Mouse (Mus musculus): ENCODE measurements around the gene Zfp574. TPM values are rescaled to one million over a fixed set of nuclear protein-coding genes. Genes with fewer than 3 reads are reported as not detected.
A peak's percentile ranks its signal among the peaks of the same experiment; 100 is the strongest.

The Zfp574 gene
- polyA plus RNA-seq, 1 experiment from 2014 or later: 15.7 TPM

DNA sequence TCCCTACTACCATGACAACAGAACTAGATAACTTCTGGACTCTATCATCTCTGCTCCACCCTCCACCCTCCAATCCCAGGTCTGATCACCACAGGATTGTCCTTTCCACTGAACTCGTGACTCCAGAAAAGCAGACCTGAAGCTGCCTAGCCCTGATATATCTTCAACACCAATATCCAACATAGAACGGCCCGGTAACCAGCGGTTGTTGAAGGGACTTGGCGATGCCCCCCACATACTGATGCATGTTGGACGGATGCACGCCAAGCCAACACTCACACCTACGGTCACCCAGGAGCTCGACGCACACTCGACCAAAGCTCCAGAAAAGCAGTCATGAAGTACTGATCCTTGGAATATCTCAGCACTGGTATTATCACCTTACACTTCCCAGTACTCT lies 58.9 kb downstream of the Zfp574 start:
- no peak overlapping the region for H3K9ac ChIP-seq (ENCODE audit: low read depth, low read length)
- 80% methylated on average over 11 of the region's 11 CpGs for WGBS (ENCODE audit: insufficient replicate concordance)
- ATAC-seq (replicated peaks; ENCODE audit: insufficient number of reproducible peaks, low FRiP score, low TSS enrichment): no peak

DNA sequence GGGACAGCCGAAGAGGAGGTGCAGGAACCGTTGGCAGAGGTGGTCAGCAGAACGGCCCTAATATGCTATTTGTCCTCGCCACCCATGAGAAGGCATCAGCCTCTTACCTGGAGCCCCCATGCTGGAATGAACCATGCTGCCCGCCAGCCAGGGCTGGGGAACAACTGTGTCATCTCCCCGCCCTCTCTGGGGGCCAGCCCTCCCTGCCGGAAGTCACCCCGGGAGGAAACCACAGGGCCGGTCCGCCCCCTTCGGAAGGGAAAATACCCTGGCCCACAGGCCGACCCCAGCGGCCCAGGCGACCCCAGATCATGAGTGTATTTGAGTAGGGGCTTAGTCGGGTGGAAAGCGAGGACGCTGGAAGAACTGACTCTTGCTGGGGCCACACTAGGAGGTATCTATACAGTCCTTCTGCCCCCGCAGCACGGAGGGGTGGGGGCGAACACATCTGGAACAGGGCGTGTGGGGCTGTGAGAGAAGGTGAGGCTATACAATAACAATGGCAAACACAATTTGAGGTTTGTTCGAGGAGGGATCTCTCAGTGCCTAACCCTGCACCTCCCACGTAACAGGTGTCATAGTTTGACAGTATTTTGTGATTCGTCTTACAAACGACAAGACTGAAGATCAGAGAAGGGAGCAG lies 60.1 kb downstream of the Zfp574 start:
- H3K27me3 ChIP-seq (ENCODE audit: control insufficient read depth, insufficient read depth, low read length): peaks cover 66% of the 10 kb centered on the region
- no peak for ATAC-seq (replicated peaks; ENCODE audit: insufficient number of reproducible peaks, low FRiP score, low TSS enrichment)
- no peak overlapping the region for H3K27ac ChIP-seq (ENCODE audit: low read depth, low read length)
- H3K4me3 ChIP-seq (ENCODE audit: low read depth, low read length): peak overlapping the region; percentile 25; the same call in 1 of the 2 replicates
- 8% methylated on average over 25 of the region's 25 CpGs for WGBS (ENCODE audit: insufficient replicate concordance)
- no peak overlapping the region for H3K9ac ChIP-seq (ENCODE audit: low read depth, low read length)
- peaks cover 3% of the 10 kb centered on the region; the same call in 1 of the 2 replicates for H3K9me3 ChIP-seq (replicated peaks; ENCODE audit: control insufficient read depth, low read length)
- H3K36me3 ChIP-seq (ENCODE audit: control insufficient read depth, insufficient read depth, low read length): no peaks in the 10 kb centered on the region
- H3K4me2 ChIP-seq: peak overlapping the region; percentile 47
- peaks cover 4% of the 10 kb centered on the region; the same call in 1 of the 2 replicates for H3K4me1 ChIP-seq (ENCODE audit: control insufficient read depth, insufficient read depth, low read length)

More for the DNA sequence above, 58.9 kb downstream of the Zfp574 start:
- peaks cover 4% of the 10 kb centered on the region; the same call in 1 of the 2 replicates for H3K4me1 ChIP-seq (ENCODE audit: control insufficient read depth, insufficient read depth, low read length)
- H3K4me2 ChIP-seq: no peak overlapping the region
- H3K27me3 ChIP-seq (ENCODE audit: control insufficient read depth, insufficient read depth, low read length): peaks cover 64% of the 10 kb centered on the region
- no peak overlapping the region for H3K4me3 ChIP-seq (ENCODE audit: low read depth, low read length)
- H3K36me3 ChIP-seq (ENCODE audit: control insufficient read depth, insufficient read depth, low read length): no peaks in the 10 kb centered on the region
- H3K27ac ChIP-seq (ENCODE audit: low read depth, low read length): no peak overlapping the region
- peaks cover 3% of the 10 kb centered on the region; the same call in 1 of the 2 replicates for H3K9me3 ChIP-seq (replicated peaks; ENCODE audit: control insufficient read depth, low read length)

Small RNA genes within 50 kb of the gene (microRNA-seq; reads per million reads assigned to microRNA genes)
- not detected for gene Mir6537 (ENCODE audit: borderline number of aligned reads)

Other genes with a start within 250 kb of the Zfp574 start
- gene Gm9844, start 210.4 kb upstream of the Zfp574 start, polyA plus RNA-seq (2014; fragmentation: Nextera tagmentation; extraction: Ambion mirVana): 12.4 and 14.5 TPM in 2 replicates
- gene Lypd4, start 202.6 kb upstream of the Zfp574 start, polyA plus RNA-seq (2014; fragmentation: Nextera tagmentation; extraction: Ambion mirVana): not detected in 2 replicates
- gene Dmrtc2, start 202.5 kb upstream of the Zfp574 start, polyA plus RNA-seq (2014; fragmentation: Nextera tagmentation; extraction: Ambion mirVana): not detected in 2 replicates
- 1,535 and 1,579 TPM in 2 replicates for gene Rps19, start 188.2 kb upstream of the Zfp574 start, polyA plus RNA-seq (2014; fragmentation: Nextera tagmentation; extraction: Ambion mirVana)
- 0.14 and 0.30 TPM in 2 replicates for gene Cd79a, start 175.2 kb upstream of the Zfp574 start, polyA plus RNA-seq (2014; fragmentation: Nextera tagmentation; extraction: Ambion mirVana)
- gene Arhgef1, start 169.7 kb upstream of the Zfp574 start, polyA plus RNA-seq (2014; fragmentation: Nextera tagmentation; extraction: Ambion mirVana): 59.2 and 63.3 TPM in 2 replicates
- gene Gm4881, start 128.1 kb upstream of the Zfp574 start, polyA plus RNA-seq (2014; fragmentation: Nextera tagmentation; extraction: Ambion mirVana): not detected in 2 replicates
- gene Rabac1, start 99.8 kb upstream of the Zfp574 start, polyA plus RNA-seq (2014; fragmentation: Nextera tagmentation; extraction: Ambion mirVana): 157 and 163 TPM in 2 replicates
- 2.3 and 4.1 TPM in 2 replicates for gene Atp1a3, start 66.6 kb upstream of the Zfp574 start, polyA plus RNA-seq (2014; fragmentation: Nextera tagmentation; extraction: Ambion mirVana)
- gene Grik5, start 221 bp upstream of the Zfp574 start, polyA plus RNA-seq (2014; fragmentation: Nextera tagmentation; extraction: Ambion mirVana): 5.7 and 8.1 TPM in 2 replicates
- 0.68 and 0.83 TPM in 2 replicates for gene Pou2f2, start 107.2 kb downstream of the Zfp574 start, polyA plus RNA-seq (2014; fragmentation: Nextera tagmentation; extraction: Ambion mirVana)
- 5.3 and 6.7 TPM in 2 replicates for gene Dedd2, start 148.0 kb downstream of the Zfp574 start, polyA plus RNA-seq (2014; fragmentation: Nextera tagmentation; extraction: Ambion mirVana)
- gene Zfp526, start 148.9 kb downstream of the Zfp574 start, polyA plus RNA-seq (2014; fragmentation: Nextera tagmentation; extraction: Ambion mirVana): 2.3 and 2.7 TPM in 2 replicates
- gene Gsk3a, start 165.3 kb downstream of the Zfp574 start, polyA plus RNA-seq (2014; fragmentation: Nextera tagmentation; extraction: Ambion mirVana): 10.4 and 11.6 TPM in 2 replicates
- 20.5 and 25.0 TPM in 2 replicates for gene Erf, start 178.2 kb downstream of the Zfp574 start, polyA plus RNA-seq (2014; fragmentation: Nextera tagmentation; extraction: Ambion mirVana)
- gene Cic, start 195.1 kb downstream of the Zfp574 start, polyA plus RNA-seq (2014; fragmentation: Nextera tagmentation; extraction: Ambion mirVana): 25.0 and 31.5 TPM in 2 replicates
- 141 and 158 TPM in 2 replicates for gene Pafah1b3, start 225.4 kb downstream of the Zfp574 start, polyA plus RNA-seq (2014; fragmentation: Nextera tagmentation; extraction: Ambion mirVana)
- 0.54 and 0.63 TPM in 2 replicates for gene Prr19, start 228.8 kb downstream of the Zfp574 start, polyA plus RNA-seq (2014; fragmentation: Nextera tagmentation; extraction: Ambion mirVana)
- gene Tmem145, start 233.5 kb downstream of the Zfp574 start, polyA plus RNA-seq (2014; fragmentation: Nextera tagmentation; extraction: Ambion mirVana): 0.17 and 0.25 TPM in 2 replicates
- gene Megf8, start 244.6 kb downstream of the Zfp574 start, polyA plus RNA-seq (2014; fragmentation: Nextera tagmentation; extraction: Ambion mirVana): 6.2 and 6.9 TPM in 2 replicates